Mouse (Mus musculus) brain, embryonic 14.5 days (tissue): Measurements from ENCODE around the gene Mlx.

Experiments
- CTCF ChIP-seq: fragments of 200-500 bp; IDR thresholded peaks from 2 replicates; pipeline ENCODE4 v1.5.1; 2012; ENCODE audit warnings: inconsistent platforms, mild to moderate bottlenecking, moderate library complexity, borderline replicate concordance; ENCODE audit not compliant: insufficient read depth, insufficient read length; ENCODE audit errors: extremely low read depth
- POLR2A ChIP-seq: fragments of 200-500 bp; IDR thresholded peaks from 2 replicates; pipeline ENCODE4 v1.6.1; 2012; ENCODE audit warnings: mild to moderate bottlenecking, inconsistent platforms, borderline replicate concordance; ENCODE audit not compliant: poor library complexity, insufficient read depth, insufficient read length, severe bottlenecking; ENCODE audit errors: extremely low read depth

- TF ChIP-seq POLR2A (peak; percentile 51; the same call in 1 of the 2 replicates), CTCF (peak; percentile 40; the same call in 1 of the 2 replicates)
Measured at GRCm38 (mm10) chr11:101082208-101083082, 4.6 kb upstream of the Mlx start, which contains the start of gene Coasy.
